In the genomic region with DNA sequence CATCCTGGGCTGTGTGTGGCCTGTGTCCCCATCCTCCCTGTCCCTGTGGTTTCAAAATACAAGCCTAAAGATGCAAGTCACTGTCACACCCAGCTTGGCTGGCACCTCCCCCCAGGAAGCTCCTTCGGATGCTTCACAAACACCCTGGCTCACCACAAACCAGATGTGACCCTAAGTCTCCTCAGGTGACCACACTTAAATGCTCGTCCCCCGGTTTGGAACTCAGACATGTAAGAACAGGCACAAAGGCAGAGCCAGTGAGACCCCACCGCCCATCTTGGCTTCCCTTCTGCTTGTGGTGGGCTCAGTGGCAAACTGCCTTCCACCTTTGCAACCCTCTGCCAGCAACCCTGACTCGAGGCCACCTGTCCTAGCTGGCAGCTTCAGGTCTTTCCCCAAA, we compare ENCODE assay signal across 18 mouse cellular contexts. TPM values are rescaled to one million over a fixed set of nuclear protein-coding genes. Genes with fewer than 3 reads are reported as not detected.
DNase-seq lines count a peak whose midpoint lies in the region; ATAC-seq lines count a peak whose summit lies in the region.
"Had no signal": no experiment of that assay in that cellular context is flagged by ENCODE, and none has a peak within 500 bp of the region (broad histone marks: within the 10 kb centered on the region; RNA-seq: fewer than 3 reads in every experiment).

No protein-coding gene starts in this region.

- peaks cover 53% of the 10 kb centered on the region for H3K4me1 ChIP-seq in liver, embryonic 16.5 days (ENCODE audit: control insufficient read depth, low read depth, low read length)
- peaks cover 11% of the 10 kb centered on the region for H3K4me1 ChIP-seq in midbrain, embryonic 15.5 days
- peaks cover 11% of the 10 kb centered on the region; the same call in 1 of the 2 replicates for H3K4me1 ChIP-seq in forebrain, embryonic 13.5 days

- no peaks in the 10 kb centered on the region for H3K9me3 ChIP-seq in liver, embryonic 16.5 days (replicated peaks; ENCODE audit: control insufficient read depth, low read length)
- no peaks in the 10 kb centered on the region for H3K9me3 ChIP-seq in midbrain, embryonic 15.5 days
- no peaks in the 10 kb centered on the region for H3K9me3 ChIP-seq in forebrain, embryonic 13.5 days (replicated peaks)
- H3K9me3 ChIP-seq: midbrain, embryonic 13.5 days; neural tube, embryonic 13.5 days had no signal

- DNase-seq in thymus, postnatal 4 days: peak; percentile 53
- DNase-seq in thymus, postnatal 36 days: no peak
- DNase-seq in spleen, postnatal 4 days (ENCODE audit: low spot score in 2 of 2): peak; percentile 74 to 83
- no peak for DNase-seq in retina, embryonic 14.5 days (ENCODE audit: low spot score)
- DNase-seq: adrenal gland, postnatal 36 days; cerebellum, adult 18-20 months; gastrocnemius, adult 2 months; kidney, adult 8-10 months; lung, embryonic 14.5 days; retina, postnatal 1 day had no signal

- H3K4me3 ChIP-seq in liver, embryonic 16.5 days (ENCODE audit: low read depth, low read length): peak overlapping the region; percentile 28
- no peak overlapping the region for H3K4me3 ChIP-seq in midbrain, embryonic 15.5 days
- H3K4me3 ChIP-seq in forebrain, embryonic 13.5 days: no peak overlapping the region
- H3K4me3 ChIP-seq: gastrocnemius, adult 2 months; midbrain, embryonic 13.5 days; neural tube, embryonic 13.5 days had no signal

- H3K9ac ChIP-seq in liver, embryonic 16.5 days (ENCODE audit: low read depth, low read length): peak overlapping the region; percentile 57
- no peak overlapping the region for H3K9ac ChIP-seq in midbrain, embryonic 15.5 days
- H3K9ac ChIP-seq in forebrain, embryonic 13.5 days: no peak overlapping the region
- H3K9ac ChIP-seq: lung, embryonic 14.5 days; midbrain, embryonic 13.5 days; neural tube, embryonic 13.5 days had no signal

- peak overlapping the region; percentile 59 for H3K4me2 ChIP-seq in liver, embryonic 16.5 days (ENCODE audit: low read depth, low read length)
- H3K4me2 ChIP-seq in midbrain, embryonic 15.5 days: no peak overlapping the region
- no peak overlapping the region for H3K4me2 ChIP-seq in forebrain, embryonic 13.5 days
- H3K4me2 ChIP-seq: lung, embryonic 14.5 days; midbrain, embryonic 13.5 days; neural tube, embryonic 13.5 days had no signal

- peak; percentile 84 for ATAC-seq in erythroblast, adult 5-6 weeks (replicated peaks; ENCODE audit: low FRiP score, poor library complexity, severe bottlenecking)
- ATAC-seq in liver, embryonic 16.5 days (ENCODE audit: low read depth): peak; percentile 88
- no peak for ATAC-seq in midbrain, embryonic 15.5 days (replicated peaks)
- ATAC-seq in forebrain, embryonic 13.5 days: no peak
- ATAC-seq: hindbrain, embryonic 16.5 days; midbrain, embryonic 13.5 days had no signal

- WGBS in liver, embryonic 16.5 days (ENCODE audit: insufficient replicate concordance): 22% methylated on average over 5 of the region's 5 CpGs
- WGBS in midbrain, embryonic 15.5 days: 78% methylated on average over 5 of the region's 5 CpGs
- WGBS in forebrain, embryonic 13.5 days: 79% methylated on average over 5 of the region's 5 CpGs

- H3K36me3 ChIP-seq in liver, embryonic 16.5 days (ENCODE audit: control insufficient read depth, insufficient read depth): peaks cover 39% of the 10 kb centered on the region
- H3K36me3 ChIP-seq in midbrain, embryonic 15.5 days (replicated peaks): peaks cover 18% of the 10 kb centered on the region
- H3K36me3 ChIP-seq in forebrain, embryonic 13.5 days (ENCODE audit: poor library complexity, severe bottlenecking): peaks cover 45% of the 10 kb centered on the region

- H3K27ac ChIP-seq in liver, embryonic 16.5 days (ENCODE audit: low read length): peak overlapping the region; percentile 94
- H3K27ac ChIP-seq in midbrain, embryonic 15.5 days: no peak overlapping the region
- no peak overlapping the region for H3K27ac ChIP-seq in forebrain, embryonic 13.5 days
- H3K27ac ChIP-seq: gastrocnemius, adult 2 months; midbrain, embryonic 13.5 days; neural tube, embryonic 13.5 days had no signal

- no peaks in the 10 kb centered on the region for H3K27me3 ChIP-seq in liver, embryonic 16.5 days (ENCODE audit: control insufficient read depth, insufficient read depth, low read depth, low read length)
- no peaks in the 10 kb centered on the region for H3K27me3 ChIP-seq in midbrain, embryonic 15.5 days (replicated peaks)
- no peaks in the 10 kb centered on the region for H3K27me3 ChIP-seq in forebrain, embryonic 13.5 days
- H3K27me3 ChIP-seq: midbrain, embryonic 13.5 days; neural tube, embryonic 13.5 days had no signal

RNA-seq across cellular contexts. Expression of gene Abtb1, which starts 6.7 kb away (rescaled TPM):
- total RNA-seq in erythroblast, adult 5-6 weeks (2015; ENCODE audit: low replicate concordance): 78.6 and 90.1 TPM in 2 replicates
- total RNA-seq in erythroblast, adult 5-6 weeks (2017; ENCODE audit: low replicate concordance): 218 and 344 TPM in 2 replicates
- 61.0 and 65.2 TPM in 2 replicates for polyA plus RNA-seq in liver, embryonic 16.5 days (2015; fragmentation: Nextera tagmentation; extraction: Ambion mirVana)
- 40.4 and 42.5 TPM in 2 replicates for polyA plus RNA-seq in midbrain, embryonic 15.5 days (2015; fragmentation: Nextera tagmentation; extraction: Ambion mirVana)
- 32.0 and 32.3 TPM in 2 replicates for polyA plus RNA-seq in forebrain, embryonic 13.5 days (2015; fragmentation: Nextera tagmentation; extraction: Ambion mirVana)

RNA-seq across cellular contexts. Expression of gene Podxl2, which starts 39.8 kb away (rescaled TPM):
- total RNA-seq in erythroblast, adult 5-6 weeks (2015; ENCODE audit: low replicate concordance): not detected in 2 replicates
- not detected in 2 replicates for total RNA-seq in erythroblast, adult 5-6 weeks (2017; ENCODE audit: low replicate concordance)
- 0.51 and 1.6 TPM in 2 replicates for polyA plus RNA-seq in liver, embryonic 16.5 days (2015; fragmentation: Nextera tagmentation; extraction: Ambion mirVana)
- polyA plus RNA-seq in midbrain, embryonic 15.5 days (2015; fragmentation: Nextera tagmentation; extraction: Ambion mirVana): 697 and 723 TPM in 2 replicates
- polyA plus RNA-seq in forebrain, embryonic 13.5 days (2015; fragmentation: Nextera tagmentation; extraction: Ambion mirVana): 355 and 357 TPM in 2 replicates
- total RNA-seq: MEL had no signal

Comparison
In these comparisons a context has a peak if more than half of its experiments do, and no peak if none do; other contexts are left out.
1. DNase-seq: peak in thymus, postnatal 4 days (single experiment) and spleen, postnatal 4 days (2 of 2); none in thymus, postnatal 36 days (0 of 2) and retina, embryonic 14.5 days (single experiment).
2. ATAC-seq: peak in erythroblast, adult 5-6 weeks (single experiment) and liver, embryonic 16.5 days (single experiment); none in midbrain, embryonic 15.5 days (single experiment) and forebrain, embryonic 13.5 days (single experiment).
3. RNA of gene Podxl2, which starts 39.8 kb away (polyA plus RNA-seq): 697 to 723 TPM in midbrain, embryonic 15.5 days and 355 to 357 TPM in forebrain, embryonic 13.5 days; 0.51 to 1.6 TPM in liver, embryonic 16.5 days; every median in the first group is over 100 times any median in the second.